Mouse (Mus musculus): ENCODE results near the gene Kras. TPM values are rescaled to one million over a fixed set of nuclear protein-coding genes. Genes with fewer than 3 reads are reported as not detected.

The Kras gene
- polyA plus RNA-seq, 1 experiment from 2014 or later: 41.6 TPM

DNA sequence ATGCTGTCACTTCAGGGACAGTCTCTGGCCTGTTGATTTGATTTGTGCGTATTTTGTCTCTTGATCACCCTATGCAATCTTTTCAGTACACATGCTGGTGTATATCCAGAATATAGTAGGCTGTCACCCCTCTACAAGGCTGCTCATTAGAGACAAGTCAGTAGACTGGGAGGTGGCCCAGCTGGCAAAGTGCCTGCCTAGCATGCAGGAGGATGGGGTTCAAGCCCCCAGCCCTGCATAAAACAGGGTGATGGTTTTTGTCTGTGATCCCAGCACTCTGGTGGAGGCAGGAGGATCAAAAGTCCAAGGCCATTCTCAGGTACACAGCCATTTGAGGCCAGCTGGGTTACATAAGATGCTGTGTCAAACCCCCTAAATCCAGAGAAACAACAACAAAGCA, 63.9 kb downstream of the Kras start:
- WGBS (ENCODE audit: missing documents): 92% methylated on average over 1 of the region's 1 CpGs
- Histone ChIP-seq H3K79me2 (ENCODE audit: inconsistent target) (no peaks in the 10 kb centered on the region), H3K4me3 (ENCODE audit: inconsistent target) (no peak overlapping the region), H3K36me3 (ENCODE audit: inconsistent target) (no peaks in the 10 kb centered on the region), H3K27ac (no peak overlapping the region)

DNA sequence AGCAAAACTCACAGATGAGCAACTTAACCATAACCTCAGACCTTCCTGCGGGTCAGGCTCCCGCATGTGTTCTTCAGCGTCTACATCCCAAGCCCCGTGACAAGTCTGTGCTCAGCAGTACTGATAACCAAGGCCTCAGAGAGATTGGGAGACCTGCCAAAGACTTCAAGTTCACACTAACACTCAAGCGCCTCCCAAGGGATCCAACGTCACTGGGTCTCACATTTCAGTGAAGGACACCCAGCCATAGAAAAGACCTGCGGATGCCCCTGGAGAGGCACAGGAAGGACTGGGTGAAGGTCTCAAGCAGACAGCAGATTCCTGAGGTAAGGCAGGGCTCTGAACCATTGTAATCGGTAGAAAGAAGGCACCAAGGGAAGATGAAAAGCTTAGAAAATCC, 68.0 kb downstream of the Kras start:
- Histone ChIP-seq H3K27ac (no peak overlapping the region), H3K79me2 (ENCODE audit: inconsistent target) (no peaks in the 10 kb centered on the region), H3K36me3 (ENCODE audit: inconsistent target) (no peaks in the 10 kb centered on the region), H3K4me3 (ENCODE audit: inconsistent target) (no peak overlapping the region)
- 87% methylated on average over 8 of the region's 8 CpGs for WGBS (ENCODE audit: missing documents)

DNA sequence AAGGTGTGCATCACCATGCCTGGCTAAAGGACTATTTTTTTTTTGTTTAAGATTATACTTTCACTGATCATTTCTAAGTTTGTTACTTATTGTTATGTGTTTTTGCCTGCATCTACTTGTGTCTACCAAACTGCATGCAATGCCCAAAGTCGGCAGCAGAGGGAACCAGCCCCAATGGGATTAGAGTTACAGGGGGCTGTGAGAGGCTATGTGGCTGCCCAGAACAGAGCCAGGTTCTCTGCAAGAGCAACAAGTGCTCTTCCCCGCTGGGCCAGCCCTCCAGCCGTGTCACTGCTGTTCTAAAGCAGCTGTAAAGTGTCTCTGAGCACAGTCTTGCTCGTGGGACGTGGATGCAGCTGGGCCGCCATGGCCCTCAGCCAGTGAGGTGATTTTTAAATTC, 70.4 kb downstream of the Kras start:
- Histone ChIP-seq H3K79me2 (ENCODE audit: inconsistent target) (no peaks in the 10 kb centered on the region), H3K4me3 (ENCODE audit: inconsistent target) (no peak overlapping the region), H3K36me3 (ENCODE audit: inconsistent target) (peaks cover 18% of the 10 kb centered on the region), H3K27ac (no peak overlapping the region)
- WGBS (ENCODE audit: missing documents): 57% methylated on average over 6 of the region's 6 CpGs

DNA sequence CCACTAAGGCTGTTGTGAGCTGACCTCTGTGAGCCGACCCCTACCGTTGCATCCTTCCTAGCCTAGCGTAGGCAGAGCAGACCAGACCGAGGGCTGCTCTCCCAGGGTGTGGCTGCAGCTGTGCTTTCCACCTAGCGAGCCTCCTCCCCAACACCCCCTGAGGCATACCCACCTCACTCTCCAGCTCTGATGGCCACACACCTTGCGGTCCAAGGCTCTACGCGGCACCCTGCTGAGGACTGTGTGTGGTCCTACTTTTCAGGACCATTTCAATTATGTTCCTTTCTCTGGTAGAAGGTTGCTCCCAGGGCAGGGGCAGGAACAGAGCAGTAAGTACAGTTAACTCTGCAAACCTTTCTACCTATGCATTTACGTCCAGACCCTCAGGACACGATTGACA, 73.6 kb downstream of the Kras start:
- H3K79me2 ChIP-seq (ENCODE audit: inconsistent target): no peaks in the 10 kb centered on the region
- no peak overlapping the region for H3K27ac ChIP-seq
- 95% methylated on average over 10 of the region's 10 CpGs for WGBS (ENCODE audit: missing documents)
- H3K4me3 ChIP-seq (ENCODE audit: inconsistent target): no peak overlapping the region
- H3K36me3 ChIP-seq (ENCODE audit: inconsistent target): peaks cover 46% of the 10 kb centered on the region

DNA sequence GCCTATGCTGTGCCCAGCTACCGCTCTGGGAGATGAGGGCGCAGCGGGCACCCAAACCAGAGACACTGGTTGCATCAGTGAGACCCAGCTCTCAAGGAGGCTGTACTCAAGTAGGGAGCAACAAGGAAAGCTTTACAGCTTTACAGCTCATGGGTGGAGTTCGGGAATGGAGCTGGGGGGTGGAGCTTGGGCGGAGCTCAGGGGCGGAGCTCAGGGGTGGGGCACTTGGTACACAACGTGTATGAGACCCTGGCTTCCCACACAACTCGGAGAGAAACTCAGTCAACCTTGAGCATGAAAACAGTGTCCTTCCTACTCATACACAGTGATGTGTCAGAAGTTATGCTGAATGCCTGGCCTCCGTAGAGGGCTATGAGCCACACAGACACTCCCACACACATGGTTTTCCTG, 74.5 kb downstream of the Kras start:
- H3K27ac ChIP-seq: no peak overlapping the region
- no peak overlapping the region for H3K4me3 ChIP-seq (ENCODE audit: inconsistent target)
- WGBS (ENCODE audit: missing documents): 91% methylated on average over 9 of the region's 9 CpGs
- no peaks in the 10 kb centered on the region for H3K79me2 ChIP-seq (ENCODE audit: inconsistent target)
- peaks cover 54% of the 10 kb centered on the region for H3K36me3 ChIP-seq (ENCODE audit: inconsistent target)

DNA sequence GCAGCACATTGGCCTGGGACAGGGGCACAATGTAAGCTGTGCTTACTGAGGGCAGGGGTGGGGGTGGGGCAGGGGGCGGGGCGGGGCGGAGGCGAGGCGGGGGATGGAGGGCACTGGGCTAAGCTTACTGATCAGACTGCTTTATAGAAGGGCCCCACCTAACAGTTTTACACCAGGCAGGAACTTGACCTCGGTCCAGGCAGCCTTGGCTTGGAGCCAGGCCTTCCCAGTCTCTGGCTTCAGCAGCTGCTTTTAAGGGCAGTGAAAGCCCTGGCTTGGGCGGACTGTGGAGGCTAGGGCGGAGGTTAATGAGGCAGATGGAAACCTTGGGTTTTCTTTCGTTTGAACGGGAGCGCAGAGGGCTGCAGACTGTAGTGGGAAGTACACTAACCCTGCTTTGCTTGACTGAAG, 76.3 kb downstream of the Kras start:
- H3K79me2 ChIP-seq (ENCODE audit: inconsistent target): no peaks in the 10 kb centered on the region
- WGBS (ENCODE audit: missing documents): 89% methylated on average over 7 of the region's 11 CpGs
- H3K27ac ChIP-seq: no peak overlapping the region
- no peak overlapping the region for H3K4me3 ChIP-seq (ENCODE audit: inconsistent target)
- H3K36me3 ChIP-seq (ENCODE audit: inconsistent target): peaks cover 64% of the 10 kb centered on the region

DNA sequence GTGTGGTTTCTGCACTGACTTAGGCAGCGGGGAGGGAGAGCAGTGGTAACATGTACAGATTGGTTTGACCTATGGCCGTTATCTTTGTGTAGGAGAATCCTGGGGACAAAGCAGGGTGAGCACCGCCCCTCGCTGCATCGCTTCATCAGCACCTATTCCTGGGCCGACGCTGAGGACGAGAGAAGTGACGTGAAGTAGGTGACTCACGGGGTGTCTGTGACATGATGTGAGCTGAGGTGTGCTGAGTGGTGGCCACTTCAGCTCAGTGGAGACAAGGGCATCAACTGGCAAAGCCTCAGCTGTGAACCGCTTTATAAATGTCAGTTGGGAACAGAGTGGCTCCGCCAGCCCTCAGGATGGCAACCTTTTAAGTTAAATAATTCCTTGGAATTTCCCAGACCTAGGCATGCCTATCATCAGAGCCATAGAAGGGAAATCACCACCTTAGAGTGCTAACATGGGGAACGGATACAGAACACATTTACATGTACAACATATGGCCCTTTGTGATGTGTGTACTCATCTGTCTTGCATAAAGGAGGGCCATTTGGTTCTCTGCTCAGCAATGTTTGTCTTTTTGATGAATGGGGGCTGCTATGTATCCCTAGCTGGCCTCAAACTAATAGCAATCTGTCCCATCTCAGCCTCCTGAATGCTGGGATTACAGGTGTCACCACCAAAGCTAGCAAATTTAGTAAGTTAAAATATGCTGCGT, 78.0 kb downstream of the Kras start:
- no peak overlapping the region for H3K4me3 ChIP-seq (ENCODE audit: inconsistent target)
- H3K36me3 ChIP-seq (ENCODE audit: inconsistent target): peaks cover 76% of the 10 kb centered on the region
- 97% methylated on average over 14 of the region's 14 CpGs for WGBS (ENCODE audit: missing documents)
- no peak overlapping the region for H3K27ac ChIP-seq
- no peaks in the 10 kb centered on the region for H3K79me2 ChIP-seq (ENCODE audit: inconsistent target)

Other genes starting within 250 kb of the Kras start
- gene Bcat1, start 174.1 kb downstream of the Kras start, polyA plus RNA-seq (2018): not detected in 3 replicates
- gene Lrmp, start 134.6 kb downstream of the Kras start, polyA plus RNA-seq (2018): 54.2 to 67.8 TPM (median 61.8 TPM) in 3 replicates
- 0.05 to 0.06 TPM in 2 of 3 replicates, not detected in the other for gene Casc1, start 39.2 kb downstream of the Kras start, polyA plus RNA-seq (2018)
- gene Etfrf1, start 39.1 kb downstream of the Kras start, polyA plus RNA-seq (2018): 25.8 to 35.8 TPM (median 27.5 TPM) in 3 replicates